Mouse (Mus musculus) brain, embryonic 14.5 days (tissue): ENCODE results near the gene Adat3. TPM values are rescaled to one million over a fixed set of nuclear protein-coding genes. Genes with fewer than 3 reads are reported as not detected.

Source experiments
- DNase-seq: peaks from one replicate; pipeline ENCODE4 v3.0.0-alpha.2; 2011; ENCODE audit warnings: low read depth
- CTCF ChIP-seq: fragments of 200-500 bp; IDR thresholded peaks from 2 replicates; pipeline ENCODE4 v1.5.1; 2012; ENCODE audit warnings: inconsistent platforms, mild to moderate bottlenecking, moderate library complexity, borderline replicate concordance; ENCODE audit not compliant: insufficient read depth, insufficient read length; ENCODE audit errors: extremely low read depth
- POLR2A ChIP-seq: fragments of 200-500 bp; IDR thresholded peaks from 2 replicates; pipeline ENCODE4 v1.6.1; 2012; ENCODE audit warnings: mild to moderate bottlenecking, inconsistent platforms, borderline replicate concordance; ENCODE audit not compliant: poor library complexity, insufficient read depth, insufficient read length, severe bottlenecking; ENCODE audit errors: extremely low read depth
- polyA plus RNA-seq: library from polyadenylated mRNA; depleted of rRNA; stranded (reverse); fragments of >200 nt; gene quantifications from 2 replicates; pipeline ENCODE4 v1.2.3, GENCODE M21; 2012

The Adat3 gene
- polyA plus RNA-seq, 1 experiment = 12.7 TPM

- no peak for DNase-seq
Measured at GRCm38 (mm10) chr10:80584642-80585552, 17.8 kb upstream of the Adat3 start.

GRCm38 (mm10) chr10:80585581-80585980 is 17.1 kb upstream of the Adat3 start:
- DNase-seq = no peak
- TF ChIP-seq CTCF (no peak), POLR2A (no peak)

More at GRCm38 (mm10) chr10:80584642-80585552, 17.8 kb upstream of the Adat3 start:
- no peak for TF ChIP-seq CTCF
- TF ChIP-seq POLR2A = no peak

GRCm38 (mm10) chr10:80586407-80587304 is 16.0 kb upstream of the Adat3 start:
- DNase-seq = no peak
- TF ChIP-seq POLR2A (no peak), CTCF (no peak)

- DNase-seq = no peak
- TF ChIP-seq POLR2A = no peak
- no peak for TF ChIP-seq CTCF
Measured at GRCm38 (mm10) chr10:80587305-80587657, 15.4 kb upstream of the Adat3 start.

GRCm38 (mm10) chr10:80589127-80589878 is 13.4 kb upstream of the Adat3 start:
- DNase-seq = no peak

GRCm38 (mm10) chr10:80589879-80590854 is 12.5 kb upstream of the Adat3 start, which contains the start of gene Abhd17a:
TSS of gene Abhd17a (minus strand) at chr10:80590341.
- peak; percentile 91 for TF ChIP-seq POLR2A
- TF ChIP-seq CTCF = no peak
- DNase-seq = peak; percentile 99

More at GRCm38 (mm10) chr10:80589127-80589878, 13.4 kb upstream of the Adat3 start:
- no peak for TF ChIP-seq CTCF
- TF ChIP-seq POLR2A = no peak

- TF ChIP-seq CTCF (no peak), POLR2A (no peak)
- no peak for DNase-seq
Measured at GRCm38 (mm10) chr10:80596318-80596717, 6.4 kb upstream of the Adat3 start.

- TF ChIP-seq POLR2A (no peak), CTCF (no peak)
- no peak for DNase-seq
Measured at GRCm38 (mm10) chr10:80603364-80603763, 684 bp downstream of the Adat3 start.

GRCm38 (mm10) chr10:80604001-80604509 is 1.4 kb downstream of the Adat3 start:
- TF ChIP-seq CTCF (no peak), POLR2A (no peak)
- no peak for DNase-seq
